Mouse (Mus musculus) lung, postnatal 10 days (tissue): Measurements from ENCODE around the gene Ncapd2.
A peak's percentile ranks its signal among the peaks of the same experiment; 100 is the strongest.

ENCODE experiments used
- DNase-seq: peaks from one replicate; pipeline ENCODE4 v3.0.0; 2021

Ncapd2 gene

DNA sequence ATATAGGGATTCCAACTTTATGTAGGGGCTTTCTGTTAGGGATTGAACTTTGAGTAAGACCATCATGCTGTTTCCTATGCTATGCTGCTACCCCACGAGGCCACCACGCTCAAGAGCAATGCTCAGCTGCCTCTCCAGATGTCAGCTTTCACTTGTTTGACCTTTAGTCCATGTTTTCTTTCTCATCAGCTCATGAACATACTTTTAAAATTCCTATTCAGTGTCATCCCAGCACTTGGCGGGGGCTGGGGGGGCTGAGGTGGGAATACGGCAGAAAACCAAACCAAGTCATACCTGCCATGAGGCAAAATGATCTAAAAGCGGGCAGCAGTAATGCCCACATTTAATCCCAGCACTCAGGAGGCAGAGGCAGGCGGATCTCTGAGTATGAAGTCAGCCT lies 21.6 kb upstream of the Ncapd2 start:
- no peak for DNase-seq

DNA sequence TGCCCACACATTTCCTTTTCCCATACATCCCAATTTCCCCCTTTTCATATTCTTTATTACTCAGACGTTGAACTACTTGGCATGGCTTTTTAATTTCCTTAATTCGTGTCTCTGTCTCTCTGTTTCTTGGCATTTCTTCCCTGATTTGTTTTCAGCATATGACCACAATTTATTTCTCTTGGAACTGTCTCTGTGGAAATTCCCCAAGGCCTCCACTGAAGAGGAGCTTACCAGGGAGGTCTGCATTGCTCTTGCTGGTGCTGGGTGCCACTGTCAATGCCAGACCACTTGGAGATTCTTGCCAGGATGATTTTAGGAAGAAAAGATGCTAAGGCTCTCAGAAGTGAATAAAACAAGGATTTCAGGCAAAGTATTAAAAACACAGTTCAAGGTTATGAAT lies 21.1 kb upstream of the Ncapd2 start:
- no peak for DNase-seq

DNA sequence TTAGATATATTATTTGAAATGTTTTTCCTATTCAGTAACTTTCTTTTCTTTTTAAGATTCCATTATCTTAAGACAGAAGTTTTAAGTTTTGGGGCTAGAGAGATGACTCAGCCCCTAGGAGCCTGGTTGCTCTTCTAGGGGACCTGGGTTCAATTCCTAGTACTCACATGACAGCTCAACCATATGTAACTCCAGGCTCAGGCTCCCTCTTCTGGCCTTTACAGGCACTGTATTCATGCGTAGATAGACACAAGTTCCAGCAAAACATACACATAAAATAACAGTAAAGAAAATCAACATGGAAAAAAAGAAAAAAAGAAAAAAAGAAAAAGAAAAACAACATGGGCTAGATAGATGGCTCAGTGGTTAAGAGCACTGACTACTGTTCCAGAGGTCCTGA lies 18.9 kb upstream of the Ncapd2 start:
- no peak for DNase-seq

DNA sequence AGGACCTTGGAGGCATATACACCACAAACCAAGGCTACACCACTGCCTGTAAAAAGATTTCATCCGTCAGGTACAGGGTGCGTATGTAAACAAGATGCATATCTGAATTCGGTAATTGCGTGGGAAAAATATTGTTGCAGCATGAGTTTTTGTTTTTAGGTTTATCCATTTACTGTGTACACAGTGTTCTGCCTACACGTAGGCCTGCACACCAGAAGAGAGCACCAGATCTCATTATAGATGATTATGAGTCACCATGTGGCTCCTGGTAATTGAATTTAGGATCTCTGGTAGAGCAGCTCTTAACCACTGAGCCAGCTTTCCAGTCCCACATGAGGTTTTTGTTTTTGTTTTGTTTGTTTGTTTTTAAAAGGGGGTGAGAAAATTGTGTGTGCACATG lies 5.7 kb upstream of the Ncapd2 start:
- no peak for DNase-seq

DNA sequence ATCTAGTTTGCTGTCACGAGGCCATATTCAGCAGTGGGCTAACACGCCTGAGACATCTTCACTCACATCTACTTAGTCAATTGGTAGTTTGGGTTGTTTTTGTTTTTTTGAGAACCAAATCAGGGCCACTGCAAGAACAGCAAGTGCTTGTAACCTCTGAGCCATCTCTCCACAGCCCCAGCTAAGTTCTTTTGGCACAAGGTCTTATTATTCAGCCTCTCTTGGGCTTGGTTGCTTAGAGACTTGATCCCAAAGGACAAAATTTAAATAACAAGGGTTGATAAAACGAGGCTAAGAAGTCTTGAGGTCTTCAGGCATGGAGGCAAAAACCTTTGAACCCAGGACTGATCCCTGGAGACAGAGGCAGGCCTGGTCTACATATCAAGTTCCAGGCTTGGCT lies 4.8 kb upstream of the Ncapd2 start:
- DNase-seq: no peak

DNA sequence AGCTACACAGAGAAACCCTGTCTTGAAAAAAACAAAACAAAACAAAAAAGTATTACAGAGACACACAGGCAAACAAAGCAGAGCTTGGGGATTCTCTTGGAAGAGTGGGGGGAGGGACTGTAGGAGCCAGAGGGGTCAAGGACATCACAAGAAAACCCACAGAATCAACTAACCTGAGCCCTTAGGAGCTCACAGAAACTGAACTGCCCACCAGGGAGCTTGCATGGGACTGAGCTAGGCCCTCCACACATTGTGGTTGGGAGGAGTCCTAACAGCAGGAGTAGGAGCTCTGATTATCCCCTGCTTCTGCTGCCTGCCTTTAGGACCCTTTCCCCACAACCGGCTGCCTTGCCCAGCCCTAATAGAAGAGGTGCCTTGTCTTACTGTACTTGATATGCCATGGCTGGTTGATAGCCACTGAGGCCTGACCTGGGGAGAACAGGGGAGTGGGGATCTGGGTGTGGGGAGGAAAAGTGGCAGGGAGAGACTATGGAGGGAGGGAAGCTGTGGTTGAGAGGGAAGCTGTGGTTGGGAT lies 4.1 kb upstream of the Ncapd2 start:
- DNase-seq: no peak

DNA sequence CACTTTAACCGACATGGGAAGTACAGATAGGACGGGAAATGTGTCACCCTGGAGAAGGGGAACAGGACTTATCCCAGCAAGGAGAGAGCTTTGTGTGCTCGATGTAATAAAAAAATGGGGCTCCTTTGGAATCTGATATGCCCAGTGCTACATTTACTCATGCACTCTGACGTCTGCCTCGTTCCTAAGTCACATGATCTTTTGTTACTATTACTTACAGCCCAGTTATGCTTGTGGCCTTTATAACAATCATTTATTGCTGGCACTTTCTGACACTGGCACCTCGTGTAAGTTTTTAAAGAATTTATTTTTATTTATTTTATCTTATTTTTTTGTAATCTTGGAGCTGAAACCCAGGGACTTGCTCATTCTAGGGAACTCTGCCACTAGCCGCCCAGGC lies 1.9 kb upstream of the Ncapd2 start:
- no peak for DNase-seq

DNA sequence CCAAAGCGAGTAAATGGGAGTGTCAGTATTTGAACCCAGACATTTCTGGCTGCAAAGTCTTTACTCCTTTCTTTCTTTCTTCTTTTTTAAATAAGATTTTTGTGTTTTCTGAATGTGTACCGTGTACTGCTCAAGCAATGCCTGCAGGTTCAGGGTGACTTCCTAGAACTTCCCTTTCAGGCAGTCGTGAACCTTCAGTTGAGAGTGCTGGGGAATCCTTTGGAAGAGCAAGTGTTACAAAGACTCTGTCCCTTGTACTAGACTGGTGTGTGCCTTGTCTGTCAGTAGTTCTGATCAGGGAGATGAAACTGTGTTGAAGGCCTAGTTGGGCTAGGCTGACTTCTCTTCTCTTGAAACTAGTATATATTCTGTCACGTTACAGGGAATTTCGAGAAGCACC lies 1.3 kb upstream of the Ncapd2 start:
- DNase-seq: no peak

DNA sequence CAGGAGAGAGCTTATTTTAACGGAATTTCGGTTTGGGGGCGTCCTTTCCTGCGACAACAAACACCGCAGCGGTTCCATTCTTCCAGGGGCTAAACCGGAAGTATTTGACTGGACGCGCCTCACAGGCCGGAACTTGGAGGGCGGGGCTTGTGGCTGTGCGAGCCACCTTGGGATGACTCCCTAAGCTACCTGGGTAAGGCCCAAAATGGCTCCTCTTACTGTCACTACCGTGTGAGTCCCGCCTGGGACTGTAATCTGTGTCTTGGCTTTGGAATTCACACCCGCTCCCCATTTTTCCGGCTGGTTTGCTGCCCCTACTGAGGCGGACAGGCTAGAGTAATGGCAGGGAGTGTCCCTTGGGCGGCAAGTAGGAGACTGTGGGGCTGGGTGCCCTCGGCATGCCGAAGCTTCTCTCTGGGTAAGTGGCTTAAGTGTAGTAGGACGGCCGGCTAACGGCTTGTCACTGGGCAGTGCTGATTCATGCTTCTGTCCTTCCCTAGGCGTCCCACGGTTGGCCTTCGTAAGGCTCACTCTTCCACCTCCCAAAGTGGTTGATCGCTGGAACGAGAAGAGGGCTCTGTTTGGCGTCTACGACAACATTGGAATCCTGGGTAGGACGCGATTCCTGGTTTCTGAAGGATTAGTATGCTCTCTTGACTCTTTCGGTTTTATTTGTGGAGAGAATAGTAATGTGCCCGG lies 664 bp upstream of the Ncapd2 start:
- peak; percentile 95 for DNase-seq

DNA sequence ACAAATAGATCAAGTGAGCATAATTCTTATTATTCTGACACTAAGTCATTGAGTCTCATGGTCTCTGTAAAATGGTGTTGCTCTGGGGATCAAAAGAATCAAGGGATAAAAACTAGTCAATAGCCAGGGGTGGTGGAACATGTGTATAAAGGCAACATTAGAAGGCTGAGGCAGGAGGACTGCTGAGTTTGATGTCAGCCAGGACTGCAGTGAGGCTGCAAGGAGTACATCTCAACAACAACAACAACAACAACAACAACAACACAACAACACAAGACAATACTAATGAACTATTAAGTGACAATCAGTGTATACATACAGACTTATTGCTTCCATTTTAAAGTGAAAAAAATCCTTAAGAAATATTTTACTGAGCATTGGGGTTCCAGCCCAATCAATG lies 685 bp downstream of the Ncapd2 start:
- no peak for DNase-seq

DNA sequence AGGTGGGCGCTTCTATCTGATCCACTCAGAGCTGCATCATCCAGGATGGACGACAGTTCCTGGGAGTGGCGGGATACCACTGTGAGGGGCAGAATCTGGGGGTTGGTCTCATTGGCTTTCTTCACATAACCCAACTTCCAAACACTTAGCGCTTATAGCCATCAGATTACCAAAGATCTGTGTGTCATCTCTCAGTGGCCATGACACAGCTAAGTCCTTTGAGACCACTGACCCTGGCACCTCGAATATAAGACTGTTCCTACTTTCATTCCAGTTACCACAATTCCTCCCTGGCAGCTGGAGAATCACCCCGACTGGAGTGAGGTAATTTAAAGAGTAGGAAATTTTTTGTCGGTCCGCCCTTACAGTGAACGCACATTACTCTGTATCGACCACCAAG lies 5.3 kb downstream of the Ncapd2 start:
- no peak for DNase-seq

DNA sequence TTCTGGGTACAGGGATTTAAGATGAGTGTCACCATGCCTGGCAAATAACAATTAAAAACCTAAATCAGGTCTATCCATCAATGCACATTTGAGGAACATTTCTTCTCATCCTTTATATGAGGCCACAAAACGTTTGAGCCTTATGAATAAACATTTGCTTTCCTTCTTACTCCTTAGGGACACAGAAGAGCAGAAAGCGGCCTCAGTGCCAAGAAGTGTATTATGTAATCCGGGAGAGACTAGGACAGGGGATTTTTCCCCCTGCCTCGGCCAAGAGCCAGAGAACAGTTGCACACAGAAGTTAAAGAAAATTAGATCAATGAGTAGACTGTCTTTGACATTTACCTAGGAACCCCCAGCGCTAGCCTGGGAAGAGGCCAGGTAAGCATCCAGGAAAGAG lies 9.4 kb downstream of the Ncapd2 start:
- no peak for DNase-seq

DNA sequence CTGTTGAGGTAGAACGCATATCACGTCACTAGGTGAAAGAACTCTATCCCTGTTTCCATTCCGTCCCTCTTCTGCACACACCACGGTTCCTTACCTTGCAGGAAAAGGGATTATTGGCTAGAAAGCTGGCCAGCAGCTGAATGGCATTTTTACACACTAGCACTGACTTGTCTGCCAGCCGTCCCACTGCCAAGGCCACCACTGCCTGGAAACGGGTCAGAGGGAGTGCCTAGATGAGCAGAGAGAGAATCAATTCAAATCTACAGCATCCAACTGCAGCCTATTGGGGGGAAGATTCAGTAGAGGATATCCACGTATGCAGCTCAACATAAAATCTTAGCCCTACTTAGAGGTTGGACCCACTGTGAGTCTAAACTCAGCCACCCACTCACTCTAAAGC lies 11.9 kb downstream of the Ncapd2 start:
- no peak for DNase-seq

DNA sequence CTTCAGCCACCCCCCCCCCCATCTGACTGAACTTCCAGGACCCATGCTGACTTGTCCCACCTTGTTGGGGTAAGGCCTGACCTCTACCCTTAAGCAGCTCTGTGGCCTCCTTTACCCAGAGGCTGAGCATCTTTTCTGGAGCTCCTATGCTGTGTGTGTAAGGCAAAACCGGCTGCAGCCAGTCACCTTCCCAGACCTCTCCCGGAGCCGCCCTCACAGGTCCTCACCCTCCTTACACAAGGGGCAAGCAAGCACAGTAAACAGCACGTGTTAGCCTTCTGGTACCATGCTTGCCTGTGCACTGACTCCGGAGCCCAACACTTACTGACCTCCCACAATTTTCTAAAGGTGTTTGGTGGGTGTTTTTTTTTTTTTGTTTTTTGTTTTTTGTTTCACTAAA lies 16.0 kb downstream of the Ncapd2 start:
- DNase-seq: no peak

DNA sequence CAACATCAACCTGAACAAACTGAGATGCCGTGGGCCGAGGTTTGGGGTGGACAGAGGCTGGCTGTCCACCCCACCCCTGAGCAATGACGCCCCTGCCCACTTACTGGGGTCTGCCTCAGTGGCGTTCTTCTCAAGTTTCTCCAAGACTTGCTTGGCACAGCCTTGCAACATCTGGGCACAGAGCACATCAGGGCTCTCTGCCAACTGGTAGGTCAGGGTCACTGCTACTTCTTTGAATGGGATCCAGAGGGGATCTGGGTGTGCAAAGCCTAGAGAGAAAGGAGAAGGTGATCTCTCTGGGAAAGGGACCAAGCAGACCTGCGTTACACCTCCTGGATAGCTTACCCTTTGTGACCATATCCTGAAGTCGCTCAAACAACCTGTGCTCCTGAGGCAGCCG lies 18.2 kb downstream of the Ncapd2 start:
- no peak for DNase-seq

DNA sequence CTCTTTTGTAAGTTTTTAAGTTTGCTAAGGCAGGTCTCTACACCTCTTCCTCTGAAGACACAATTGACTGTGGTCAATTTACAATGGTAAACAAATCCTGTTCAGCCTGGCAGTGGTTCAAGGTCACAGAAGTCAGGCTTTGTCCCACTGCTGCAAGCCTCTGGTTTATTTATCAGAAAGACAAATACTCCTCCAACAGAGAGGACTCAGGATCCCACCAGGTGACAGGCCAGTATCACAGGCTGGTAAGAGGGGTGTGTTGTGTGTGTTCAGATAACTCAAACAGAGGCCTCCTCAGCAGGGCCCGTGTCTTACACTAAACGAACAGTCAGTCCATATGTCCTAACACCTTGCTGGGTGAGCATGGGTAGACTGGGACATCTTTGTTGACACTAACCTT lies 19.0 kb downstream of the Ncapd2 start:
- no peak for DNase-seq

DNA sequence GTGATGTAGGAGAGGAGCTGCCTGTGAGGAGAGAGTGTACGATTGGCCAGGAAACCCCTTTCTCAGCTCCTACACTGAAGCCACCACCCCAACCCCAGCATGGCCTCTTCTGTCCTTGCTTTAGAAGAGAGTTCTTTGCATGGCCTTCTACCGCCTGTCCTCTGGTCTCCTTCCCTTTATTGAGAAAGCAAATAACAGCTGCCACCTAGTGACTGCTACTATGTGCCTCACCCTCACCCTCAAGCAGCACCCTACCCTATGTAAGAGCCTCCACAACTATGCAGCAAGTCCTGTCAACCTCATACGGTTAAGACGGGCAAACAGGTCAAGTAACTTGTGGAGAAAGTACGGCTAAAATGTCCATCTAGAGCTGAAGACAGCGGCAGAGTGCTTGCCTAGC lies 21.3 kb downstream of the Ncapd2 start:
- DNase-seq: no peak

DNA sequence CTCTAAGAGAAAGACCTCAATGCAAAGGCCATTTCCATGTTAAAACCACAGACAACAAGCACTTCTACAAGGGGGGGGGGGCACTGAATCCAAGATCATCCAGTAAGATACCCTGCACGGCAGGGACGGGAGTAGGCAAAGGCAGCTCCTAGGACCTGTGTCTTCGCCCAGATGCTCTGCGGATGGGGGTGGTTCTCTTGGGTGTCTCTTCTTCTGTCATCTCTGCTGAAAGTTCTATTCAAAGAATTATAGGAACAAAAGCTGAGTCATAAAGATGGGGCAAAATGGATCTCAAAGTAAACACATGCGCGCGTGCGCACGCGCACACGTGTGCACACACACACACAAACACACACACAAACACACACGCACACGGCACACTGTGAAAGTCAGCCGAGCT lies 23.4 kb downstream of the Ncapd2 start:
- DNase-seq: no peak

DNA sequence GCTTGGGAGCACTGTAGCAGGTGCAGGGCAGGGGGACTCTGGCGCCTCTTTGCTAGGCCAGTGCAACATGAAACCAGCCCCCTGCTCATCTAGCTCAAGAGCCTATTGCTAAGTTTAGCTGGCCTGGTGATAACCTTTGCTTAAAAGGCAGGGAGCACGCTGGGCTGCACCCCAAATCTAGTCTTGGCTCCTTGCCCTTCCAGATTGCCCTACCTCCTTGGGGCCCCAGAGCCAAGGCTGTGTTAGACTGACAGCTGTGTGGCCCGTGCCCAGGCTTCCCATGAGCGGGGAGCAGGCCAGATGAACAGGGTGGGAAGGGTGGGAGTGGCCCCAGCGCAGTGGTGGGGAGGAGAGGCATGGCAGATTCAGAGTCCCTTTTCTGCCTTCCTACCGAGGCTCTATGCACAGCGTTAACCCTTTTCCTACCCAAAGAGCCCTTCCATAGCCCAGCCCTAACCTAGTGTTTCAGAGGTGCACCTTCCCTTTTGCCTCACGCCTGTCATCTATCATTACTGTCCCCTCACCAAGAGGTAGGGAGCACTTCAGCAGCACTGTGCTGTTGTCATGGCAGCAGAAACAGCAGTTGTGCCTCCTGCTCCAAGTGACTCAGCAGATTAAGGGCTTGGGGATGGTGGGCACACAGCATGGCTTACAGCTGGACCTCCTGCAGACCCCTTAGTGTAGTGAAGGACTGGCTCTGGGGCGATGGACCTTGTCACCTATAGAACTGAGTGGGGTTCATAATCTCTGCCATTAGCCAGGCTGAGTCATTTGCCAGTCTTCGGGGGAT lies 24.4 kb downstream of the Ncapd2 start:
- DNase-seq: no peak

DNA sequence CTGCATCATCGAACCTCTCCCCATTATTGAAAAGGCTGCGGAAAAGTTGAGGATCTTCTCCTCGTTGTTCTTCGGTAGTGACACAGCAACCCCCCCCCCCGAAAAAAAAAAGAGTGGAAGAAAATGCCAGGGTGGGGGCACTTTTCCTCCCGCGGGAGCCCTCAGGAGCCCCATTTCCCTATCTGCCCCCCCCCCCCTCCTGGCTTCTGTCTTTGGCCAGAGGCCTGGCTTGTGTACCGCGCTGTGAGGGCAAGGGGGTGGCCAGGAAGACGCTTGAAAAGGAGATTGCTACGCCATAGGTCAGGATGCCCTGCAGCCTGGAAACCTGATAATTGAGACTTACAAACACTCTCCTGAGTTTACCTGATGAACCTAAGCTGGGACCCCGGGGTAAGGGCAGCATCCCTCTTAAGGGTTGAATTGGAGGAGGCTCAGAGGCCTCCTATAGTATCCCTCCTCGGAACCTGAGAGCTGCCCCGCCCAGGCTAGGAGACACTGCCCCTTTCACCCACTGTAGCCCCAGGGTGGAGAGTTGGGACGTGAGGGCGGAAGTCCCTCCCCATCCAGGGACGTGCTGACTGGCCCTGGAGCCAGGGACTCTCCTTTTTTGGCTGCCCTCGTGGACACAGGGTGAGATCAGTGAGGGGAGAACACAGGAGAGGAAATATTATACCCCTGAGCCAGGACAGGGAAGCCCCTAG lies 25.3 kb downstream of the Ncapd2 start, which contains the start of gene Gapdh:
Gene Gapdh, minus strand, starts transcription at position 417 of the 701 bp plus-strand sequence.
- peak; percentile 88 for DNase-seq

DNA sequence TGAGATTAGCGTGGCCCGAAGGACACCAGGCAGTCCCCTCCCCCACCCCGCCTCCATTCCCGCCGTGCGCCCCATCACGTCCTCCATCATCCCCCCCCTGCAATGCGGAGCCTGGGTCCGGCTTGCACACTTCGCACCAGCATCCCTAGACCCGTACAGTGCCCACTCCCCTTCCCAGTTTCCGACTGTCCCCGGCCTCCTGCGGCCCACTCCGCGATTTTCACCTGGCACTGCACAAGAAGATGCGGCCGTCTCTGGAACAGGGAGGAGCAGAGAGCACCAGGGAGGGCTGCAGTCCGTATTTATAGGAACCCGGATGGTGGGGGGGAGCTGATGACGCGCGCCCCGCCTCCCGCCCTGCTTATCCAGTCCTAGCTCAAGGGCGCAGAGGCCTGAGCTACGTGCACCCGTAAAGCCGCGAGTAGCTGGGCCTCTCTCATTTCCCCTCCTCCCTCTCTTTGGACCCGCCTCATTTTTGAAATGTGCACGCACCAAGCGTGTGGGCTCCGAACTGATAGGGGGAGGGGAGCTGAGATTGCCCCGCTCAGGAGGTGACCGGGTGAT lies 26.1 kb downstream of the Ncapd2 start:
- peak; percentile 98 for DNase-seq

DNA sequence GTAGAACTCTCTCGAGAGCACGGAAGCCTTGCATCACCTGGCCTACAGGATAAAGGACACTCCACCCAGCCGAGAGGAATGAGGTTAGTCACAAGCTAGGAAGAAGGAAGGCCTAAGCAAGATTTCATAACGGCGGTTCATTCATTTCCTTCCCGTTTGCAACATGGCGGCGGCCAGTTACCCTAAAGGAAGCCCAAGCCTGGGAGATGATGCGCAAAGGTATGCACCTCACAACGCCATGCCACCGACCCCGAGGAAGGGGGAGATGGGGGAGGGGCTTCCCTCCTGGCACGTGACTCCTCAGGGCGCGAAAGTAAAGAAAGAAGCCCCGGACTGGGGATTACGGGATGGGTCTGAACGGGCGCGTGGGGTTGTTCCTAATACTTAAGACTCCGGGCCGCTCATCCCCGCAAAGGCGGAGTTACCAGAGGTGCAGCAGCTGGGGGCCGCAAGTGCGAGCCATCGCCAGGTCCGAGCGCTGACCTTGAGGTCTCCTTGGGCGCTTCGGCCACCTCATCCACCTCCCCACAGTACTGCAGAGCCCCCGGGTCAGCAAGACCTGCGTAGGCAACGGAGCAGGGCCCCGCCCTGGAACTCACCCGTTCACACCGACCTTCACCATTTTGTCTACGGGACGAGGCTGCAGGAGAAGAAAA lies 26.7 kb downstream of the Ncapd2 start:
- peak; percentile 64 for DNase-seq
